Mouse (Mus musculus): ENCODE data around the gene Slc31a2.

GRCm38 (mm10) chr4:62306301-62306700 lies 43.9 kb downstream of the Slc31a2 start:
- TF ChIP-seq CTCF (IDR thresholded peaks at IDR 0.05; ENCODE audit: insufficient read depth, low read length), result no peak
- no peak for TF ChIP-seq POLR2A (IDR thresholded peaks at IDR 0.05; ENCODE audit: borderline replicate concordance, extremely low read depth, low read depth, low read length)

Data from lung, adult 2 months (tissue).